20 mouse cellular contexts compared by ENCODE assay signal in genomic region chr9:53693718-53694117, GRCm38 (mm10). TPM values are rescaled to one million over a fixed set of nuclear protein-coding genes. Genes with fewer than 3 reads are reported as not detected.
DNase-seq lines count a peak whose midpoint lies in the region; ATAC-seq lines count a peak whose summit lies in the region.
"Had no signal": no experiment of that assay in that cellular context is flagged by ENCODE, and none has a peak within 500 bp of the region (broad histone marks: within the 10 kb centered on the region; RNA-seq: fewer than 3 reads in every experiment).

No protein-coding gene starts in this region.

- no peaks in the 10 kb centered on the region for H3K9me3 ChIP-seq in heart, embryonic 12.5 days (replicated peaks)
- H3K9me3 ChIP-seq: embryonic facial prominence, embryonic 12.5 days; forebrain, embryonic 13.5 days; limb, embryonic 12.5 days; liver, embryonic 15.5 days had no signal

- peak; percentile 18 for DNase-seq in heart, adult 11 months
- DNase-seq in MEL-GATA-1-ER (ENCODE audit: extremely low read depth, low read depth), result peak; percentile 87
- no peak for DNase-seq in adrenal gland, postnatal 14 days
- no peak for DNase-seq in c-Kit-positive CD71-positive TER-119-positive erythroid progenitor cells, embryonic 14.5 days (ENCODE audit: low spot score)
- no peak for DNase-seq in spleen, adult 12 weeks (ENCODE audit: low spot score)
- DNase-seq in layer of hippocampus, adult 18-20 months (ENCODE audit: low spot score in 2 of 2), result no peak
- DNase-seq: cerebellum, adult 2 months; gastrocnemius, postnatal 25 days; kidney, adult 9 months; kidney, postnatal 25 days; retina, postnatal 1 day had no signal

- H3K4me2 ChIP-seq in heart, embryonic 12.5 days, result no peak overlapping the region
- H3K4me2 ChIP-seq: embryonic facial prominence, embryonic 12.5 days; forebrain, embryonic 13.5 days; limb, embryonic 12.5 days; liver, embryonic 15.5 days had no signal

- H3K27ac ChIP-seq in heart, embryonic 12.5 days (ENCODE audit: poor library complexity, severe bottlenecking), result no peak overlapping the region
- H3K27ac ChIP-seq: embryonic facial prominence, embryonic 12.5 days; forebrain, embryonic 13.5 days; limb, embryonic 12.5 days; liver, embryonic 15.5 days; stomach, postnatal 0 days had no signal

- no peak overlapping the region for H3K9ac ChIP-seq in heart, embryonic 12.5 days
- H3K9ac ChIP-seq: embryonic facial prominence, embryonic 12.5 days; forebrain, embryonic 13.5 days; limb, embryonic 12.5 days; liver, embryonic 15.5 days had no signal

- no peaks in the 10 kb centered on the region for H3K4me1 ChIP-seq in heart, embryonic 12.5 days (replicated peaks)
- H3K4me1 ChIP-seq: embryonic facial prominence, embryonic 12.5 days; forebrain, embryonic 13.5 days; limb, embryonic 12.5 days; liver, embryonic 15.5 days had no signal

- ATAC-seq in heart, embryonic 12.5 days (ENCODE audit: insufficient number of reproducible peaks, low FRiP score), result no peak
- ATAC-seq in megakaryocyte, adult 5-6 weeks (ENCODE audit: poor library complexity, severe bottlenecking), result peak; percentile 100
- ATAC-seq: forebrain, embryonic 13.5 days; lung, postnatal 0 days had no signal

- 74% methylated on average over 1 of the region's 1 CpGs for WGBS in heart, embryonic 12.5 days

- no peaks in the 10 kb centered on the region for H3K36me3 ChIP-seq in heart, embryonic 12.5 days
- H3K36me3 ChIP-seq: embryonic facial prominence, embryonic 12.5 days; limb, embryonic 12.5 days; liver, embryonic 15.5 days had no signal

- no peak overlapping the region for H3K4me3 ChIP-seq in heart, embryonic 12.5 days
- H3K4me3 ChIP-seq: embryonic facial prominence, embryonic 12.5 days; erythroblast, embryonic 14.5 days; forebrain, embryonic 13.5 days; limb, embryonic 12.5 days; liver, embryonic 15.5 days had no signal

- no peaks in the 10 kb centered on the region for H3K27me3 ChIP-seq in heart, embryonic 12.5 days (replicated peaks)
- H3K27me3 ChIP-seq: embryonic facial prominence, embryonic 12.5 days; forebrain, embryonic 13.5 days; limb, embryonic 12.5 days; liver, embryonic 15.5 days had no signal

RNA-seq across cellular contexts. Expression of gene Rab39, which starts 12.3 kb away (rescaled TPM):
- 0.22 and 0.46 TPM in 2 replicates for polyA plus RNA-seq in heart, embryonic 12.5 days (2016; fragmentation: Nextera tagmentation; extraction: Ambion mirVana)
- 2.3 and 5.2 TPM in 2 replicates for total RNA-seq in megakaryocyte, adult 5-6 weeks (2015)
- total RNA-seq in megakaryocyte, adult 5-6 weeks (2017), result 3.6 and 3.7 TPM in 2 replicates
- total RNA-seq in adrenal gland, postnatal 14 days (2021), result 0.67 and 0.79 TPM in 2 replicates
- 1 to 10 TPM; 2.1 to 2.7 TPM for total RNA-seq in layer of hippocampus, adult 18-20 months (2021)
- total RNA-seq: gastrocnemius, postnatal 25 days had no signal
- polyA plus RNA-seq: erythroblast, embryonic 14.5 days had no signal

RNA-seq across cellular contexts. Expression of gene Cul5, which starts 23.9 kb away (rescaled TPM):
- 34.2 TPM in 2 replicates for polyA plus RNA-seq in heart, embryonic 12.5 days (2016; fragmentation: Nextera tagmentation; extraction: Ambion mirVana)
- total RNA-seq in megakaryocyte, adult 5-6 weeks (2015), result 16.2 and 20.7 TPM in 2 replicates
- 40.8 and 42.4 TPM in 2 replicates for total RNA-seq in megakaryocyte, adult 5-6 weeks (2017)
- 34.2 and 35.1 TPM in 2 replicates for total RNA-seq in adrenal gland, postnatal 14 days (2021)
- 10 to 100 TPM; 60.7 to 62.9 TPM for total RNA-seq in layer of hippocampus, adult 18-20 months (2021)

Comparison
In these comparisons a context has a peak if more than half of its experiments do, and no peak if none do; other contexts are left out.
1. DNase-seq: peak in heart, adult 11 months (single experiment) and MEL-GATA-1-ER (single experiment); none in adrenal gland, postnatal 14 days (single experiment), c-Kit-positive CD71-positive TER-119-positive erythroid progenitor cells, embryonic 14.5 days (single experiment), spleen, adult 12 weeks (single experiment) and layer of hippocampus, adult 18-20 months (0 of 2).